Mouse (Mus musculus): Measurements from ENCODE around the gene Slc30a3. TPM values are rescaled to one million over a fixed set of nuclear protein-coding genes. Genes with fewer than 3 reads are reported as not detected.
"Not testable (repeated sequence)": the region's sequence is repeated elsewhere in the genome, so short reads cannot be mapped to it uniquely, and the experiment has no call there.

The Slc30a3 gene
- total and polyA plus RNA-seq, 3 experiments: not detected

DNA sequence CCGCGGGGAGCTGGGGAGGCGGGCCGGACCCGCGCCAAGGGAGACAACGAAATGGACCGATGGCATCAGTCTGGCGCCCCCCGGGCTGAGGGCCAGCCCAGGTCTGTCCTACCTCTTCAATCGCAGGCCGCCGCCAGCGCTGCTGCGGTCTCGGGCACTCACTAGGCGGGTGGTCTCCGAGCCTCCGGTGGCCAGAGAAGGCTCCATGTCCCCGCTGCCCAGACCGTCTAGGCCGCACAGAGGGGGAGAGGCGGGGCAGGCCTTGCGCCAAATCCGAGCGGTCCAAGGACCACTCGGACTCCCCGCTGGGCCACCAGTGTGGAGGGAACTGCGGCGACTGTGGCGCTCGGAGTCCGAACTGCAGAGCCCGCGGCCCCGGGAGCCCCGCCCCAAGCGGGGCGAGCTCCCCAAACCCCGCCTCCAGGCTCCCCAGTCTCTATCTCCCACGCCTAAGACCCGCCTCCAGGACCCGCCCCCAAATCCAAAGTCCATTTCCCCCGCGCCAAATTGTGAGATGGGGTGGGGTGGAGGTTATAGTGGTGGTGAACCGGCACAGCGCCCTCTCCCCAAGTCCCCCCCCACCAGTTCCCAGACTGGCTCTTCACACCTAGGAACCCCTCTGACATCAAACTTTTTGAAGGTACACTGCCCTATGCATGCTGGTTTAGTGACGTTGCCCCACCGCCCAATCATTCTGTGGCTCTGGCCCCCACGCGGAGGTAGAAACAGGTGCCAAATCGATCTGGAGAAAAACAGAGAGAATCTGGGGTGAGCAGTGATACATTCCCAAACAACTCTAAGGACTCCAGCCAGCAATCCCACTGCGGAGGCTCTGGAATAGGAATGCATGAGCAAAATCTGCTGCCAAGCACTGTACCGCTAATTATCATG is 14.6 kb downstream of the Slc30a3 start:
- peak; percentile 72 for DNase-seq

GRCm38 (mm10) chr5:31092231-31092975 is 15.6 kb downstream of the Slc30a3 start:
- no peak for DNase-seq

GRCm38 (mm10) chr5:31087131-31087530 is 20.9 kb downstream of the Slc30a3 start:
- DNase-seq: no peak

GRCm38 (mm10) chr5:31086606-31087005 is 21.4 kb downstream of the Slc30a3 start:
- no peak for DNase-seq

- no peak for DNase-seq
These were observed 24.1 kb downstream of the Slc30a3 start for GRCm38 (mm10) chr5:31083949-31084348.

- DNase-seq: no peak
These were observed 25.0 kb downstream of the Slc30a3 start for GRCm38 (mm10) chr5:31082935-31083625.

DNA sequence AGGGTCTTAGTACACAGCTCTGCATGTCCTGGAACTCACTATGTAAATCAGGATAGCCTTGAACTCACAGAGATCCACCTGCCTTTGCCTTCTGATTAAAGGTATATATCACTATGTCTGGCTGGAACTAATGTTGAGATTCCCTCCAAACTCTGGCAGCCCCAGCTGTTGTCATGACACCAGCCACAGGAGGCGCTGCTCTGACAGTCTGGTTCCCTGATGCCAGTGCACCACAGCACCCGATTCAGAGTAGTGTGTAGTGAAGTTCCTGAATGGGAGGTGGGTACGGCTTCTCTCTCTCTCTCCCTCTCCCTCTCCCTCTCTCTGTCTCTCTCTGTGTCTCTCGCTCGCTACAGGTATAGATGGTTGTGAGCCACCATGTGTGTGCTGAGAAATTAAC is 25.7 kb downstream of the Slc30a3 start:
- DNase-seq: peak; percentile 55

DNA sequence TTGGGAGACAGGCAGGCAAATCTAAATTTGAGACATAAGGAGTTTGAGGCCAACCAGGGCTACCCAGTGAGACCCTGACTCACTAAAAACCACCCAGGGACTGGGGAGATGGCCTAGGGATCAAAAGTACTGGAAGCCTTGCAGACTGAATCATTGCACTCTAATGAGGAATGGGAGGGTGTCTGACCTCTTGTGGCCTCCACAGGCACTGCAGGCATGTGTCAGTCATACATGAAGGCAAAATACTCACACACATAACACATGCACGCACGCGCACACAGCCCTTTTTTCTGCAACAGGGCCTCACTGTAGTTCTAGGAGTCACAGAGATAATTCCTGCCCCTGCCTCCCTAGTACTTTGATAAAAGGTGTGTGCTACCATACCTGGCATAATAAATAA is 26.7 kb downstream of the Slc30a3 start:
- peak; percentile 45 for DNase-seq

DNA sequence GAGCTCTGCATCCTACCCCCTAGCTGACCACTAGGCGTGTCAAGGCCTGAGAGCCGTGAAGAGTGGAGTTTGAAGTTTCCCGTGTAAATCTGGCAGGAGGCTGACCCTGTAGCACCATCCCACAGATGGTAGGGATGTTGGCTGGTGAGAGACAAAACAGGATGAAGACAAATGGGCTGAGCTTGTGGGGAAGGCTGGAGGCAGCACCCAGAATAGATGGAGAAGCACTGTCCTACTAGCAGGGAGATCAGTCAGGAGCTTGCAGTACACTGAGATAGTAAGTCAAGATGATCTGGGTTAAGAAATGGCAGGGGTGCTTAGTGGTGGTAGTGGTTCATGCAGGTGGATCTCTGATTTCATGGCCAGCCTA is 27.3 kb downstream of the Slc30a3 start:
- DNase-seq: no peak

- DNase-seq: no peak
These were observed 27.8 kb downstream of the Slc30a3 start for GRCm38 (mm10) chr5:31080059-31080794.

DNA sequence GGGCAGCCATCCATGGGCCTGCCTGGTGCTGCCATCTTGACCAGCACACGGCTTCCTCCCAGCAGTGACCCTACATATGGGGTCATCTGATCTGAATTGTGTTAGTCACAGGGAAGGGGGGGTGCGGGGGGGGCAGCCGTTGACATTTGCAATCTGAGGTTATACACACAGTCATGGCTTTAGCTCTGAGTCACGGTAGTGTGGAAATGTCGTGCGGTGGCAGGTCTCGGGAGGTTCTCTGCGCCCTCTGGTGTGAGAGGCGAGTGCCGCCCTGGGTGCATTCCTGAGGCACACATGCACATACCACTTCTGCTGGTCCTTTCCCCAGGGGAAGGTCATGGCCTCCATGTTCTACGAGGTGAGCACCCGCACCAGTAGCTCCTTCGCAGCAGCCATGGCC is 31.7 kb downstream of the Slc30a3 start:
- peak; percentile 80 for DNase-seq

DNA sequence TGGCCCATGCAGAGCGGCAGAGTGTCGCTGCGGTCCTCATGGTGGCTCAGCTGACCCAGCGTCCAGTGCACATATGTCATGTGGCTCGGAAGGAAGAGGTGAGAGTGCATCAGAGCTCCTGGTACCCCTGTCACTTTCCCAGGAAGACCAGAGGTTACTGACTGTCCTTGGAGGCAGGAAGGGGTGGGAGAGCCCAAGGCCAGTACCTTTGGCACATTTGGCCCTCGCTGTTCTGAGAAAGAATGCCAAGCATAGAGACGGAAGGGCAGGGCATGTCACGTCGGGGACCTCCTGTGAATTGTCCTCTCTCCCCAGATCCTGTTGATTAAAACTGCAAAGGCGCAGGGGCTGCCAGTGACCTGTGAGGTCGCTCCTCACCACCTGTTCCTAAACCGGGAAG is 34.9 kb downstream of the Slc30a3 start:
- no peak for DNase-seq

- no peak for DNase-seq
These were observed 36.2 kb downstream of the Slc30a3 start for GRCm38 (mm10) chr5:31071821-31072220.

GRCm38 (mm10) chr5:31071059-31071458 is 37.0 kb downstream of the Slc30a3 start:
- DNase-seq: no peak

GRCm38 (mm10) chr5:31069810-31070209 is 38.2 kb downstream of the Slc30a3 start:
- DNase-seq: no peak

- DNase-seq: no peak
These were observed 52.6 kb downstream of the Slc30a3 start for GRCm38 (mm10) chr5:31055216-31056140.

DNA sequence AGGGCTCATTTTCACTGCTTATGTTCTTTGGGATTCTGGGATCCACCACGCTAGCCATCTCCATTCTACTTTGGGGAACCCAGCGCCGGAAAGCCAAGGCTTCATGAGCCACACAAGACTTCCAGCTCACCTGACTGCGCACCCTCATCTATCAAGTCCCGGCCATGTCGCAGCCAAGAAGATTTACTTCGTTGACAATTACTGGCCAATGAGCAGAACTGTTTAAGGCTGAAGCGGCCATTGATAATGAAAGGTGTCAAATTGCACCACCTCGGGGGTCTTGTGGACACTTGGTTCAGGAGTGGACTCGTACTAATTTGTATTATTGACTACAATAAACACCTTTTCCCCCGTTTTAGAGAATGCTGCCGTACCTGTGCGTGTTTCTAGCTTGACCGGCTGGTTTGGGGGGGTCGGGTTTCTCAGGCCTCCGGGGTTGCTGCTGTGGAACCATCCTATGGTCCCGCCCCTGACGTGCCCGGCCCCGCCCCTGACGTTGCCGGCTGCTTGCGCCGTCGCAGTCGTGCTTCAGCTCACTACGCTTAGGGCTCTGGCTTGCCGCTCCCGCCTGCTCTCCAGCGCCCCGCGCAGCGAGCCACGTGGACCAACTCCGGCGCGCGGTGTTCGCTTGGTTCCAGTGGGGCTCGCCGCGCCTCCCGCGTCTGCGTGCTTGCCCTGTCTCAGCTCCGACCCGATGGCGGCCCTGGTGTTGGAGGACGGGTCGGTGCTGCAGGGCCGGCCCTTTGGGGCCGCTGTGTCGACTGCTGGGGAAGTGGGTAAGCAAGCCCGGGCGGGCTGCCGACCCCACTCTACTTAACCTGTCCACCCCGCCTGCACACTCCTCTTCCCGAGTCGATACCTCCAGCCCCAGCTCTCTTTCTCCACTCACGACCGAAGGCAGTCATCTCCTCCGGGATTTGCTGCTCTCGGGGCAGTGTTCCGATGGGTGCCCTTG is 53.5 kb downstream of the Slc30a3 start, which contains the start of gene Cad:
TSS of gene Cad (plus strand) at position 520 of the 955 bp plus-strand sequence.
- DNase-seq: peak; percentile 98

DNA sequence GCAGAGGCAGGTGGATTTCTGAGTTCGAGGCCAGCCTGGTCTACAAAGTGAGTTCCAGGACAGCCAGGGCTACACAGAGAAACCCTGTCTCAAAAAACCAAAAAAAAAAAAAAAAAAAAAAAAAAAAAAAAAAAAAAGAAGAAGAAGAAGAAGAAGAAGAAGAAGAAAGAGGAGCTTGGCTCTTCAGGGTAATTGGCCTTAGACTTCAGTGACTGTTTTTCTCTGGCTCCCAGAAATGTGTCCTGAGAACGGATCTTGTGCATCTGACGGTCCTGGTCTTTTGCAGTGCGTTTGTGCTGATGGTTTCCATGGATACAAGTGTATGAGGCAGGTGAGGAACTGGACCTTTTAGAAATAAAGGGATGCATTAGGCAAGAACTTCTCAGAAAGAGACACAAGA is 54.3 kb downstream of the Slc30a3 start:
- DNase-seq: not testable (repeated sequence)

GRCm38 (mm10) chr5:31050427-31050826 is 57.6 kb downstream of the Slc30a3 start:
- no peak for DNase-seq
